Mouse (Mus musculus): ENCODE results near the gene Adam33. TPM values are rescaled to one million over a fixed set of nuclear protein-coding genes. Genes with fewer than 3 reads are reported as not detected.
"Not testable (repeated sequence)": the region's sequence is repeated elsewhere in the genome, so short reads cannot be mapped to it uniquely, and the experiment has no call there.

Gene Adam33
- total RNA-seq (2021) = 1 to 10 TPM; 1.1 to 3.0 TPM
- long read RNA-seq, experiment 1, partial matches to known transcripts = 0 of 1 reads
- long read RNA-seq, experiment 1, other reads (novel, unspliced or antisense) = 1 of 1 reads
- long read RNA-seq, experiment 2, partial matches to known transcripts = 0 of 3 reads
- long read RNA-seq, experiment 2, other reads (novel, unspliced or antisense) = 3 of 3 reads

DNA sequence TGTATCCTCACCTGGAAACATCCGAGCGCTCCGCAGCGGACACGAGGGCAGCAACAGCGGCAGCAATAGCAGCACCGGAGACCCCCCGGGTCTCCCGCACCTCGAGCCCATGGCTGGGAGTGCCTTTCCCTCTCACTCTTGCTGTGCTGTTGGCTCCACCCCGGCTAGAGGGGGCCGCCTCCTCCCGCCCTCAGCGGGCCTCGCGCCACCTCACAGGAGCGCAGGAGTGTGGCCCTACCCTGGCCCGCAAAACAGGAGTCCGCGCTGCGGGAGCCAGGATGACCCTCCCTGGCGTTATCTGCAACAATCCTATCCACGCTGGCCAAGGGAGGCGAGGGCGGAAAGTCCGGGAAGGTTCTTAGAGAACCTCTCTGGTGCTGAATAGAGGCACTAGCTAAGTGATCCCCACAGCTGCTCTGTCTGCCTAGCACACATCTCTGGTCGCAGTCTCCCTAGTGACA, at the start of gene Adam33:
Gene Adam33 (minus strand): TSS at position 411 of the 461 bp plus-strand sequence.
- intact Hi-C loops (cut with DNase I) = no loop called here
- peak; percentile 37 to 45 for DNase-seq

DNA sequence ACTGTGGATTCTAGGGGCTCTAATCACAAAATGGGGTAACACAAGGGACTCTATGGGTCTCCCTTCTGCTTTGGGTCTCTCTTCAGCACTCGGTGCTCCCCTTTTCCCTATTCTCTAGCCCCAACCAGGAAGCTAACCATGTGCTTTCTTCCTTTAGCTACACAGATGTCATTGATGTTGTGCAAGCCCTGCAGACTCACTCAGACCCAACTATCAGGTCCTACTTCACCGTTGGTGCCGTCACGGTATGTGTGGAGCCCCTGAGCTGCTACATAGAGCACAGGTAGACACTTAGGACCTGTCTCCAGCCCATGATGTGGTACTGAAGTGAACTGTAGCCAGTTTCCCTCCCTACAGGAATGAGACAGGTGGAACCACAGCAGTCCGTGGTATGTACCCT, 42.4 kb upstream of the Adam33 start:
- intact Hi-C loops (cut with DNase I) = no loop called here
- DNase-seq = no peak

DNA sequence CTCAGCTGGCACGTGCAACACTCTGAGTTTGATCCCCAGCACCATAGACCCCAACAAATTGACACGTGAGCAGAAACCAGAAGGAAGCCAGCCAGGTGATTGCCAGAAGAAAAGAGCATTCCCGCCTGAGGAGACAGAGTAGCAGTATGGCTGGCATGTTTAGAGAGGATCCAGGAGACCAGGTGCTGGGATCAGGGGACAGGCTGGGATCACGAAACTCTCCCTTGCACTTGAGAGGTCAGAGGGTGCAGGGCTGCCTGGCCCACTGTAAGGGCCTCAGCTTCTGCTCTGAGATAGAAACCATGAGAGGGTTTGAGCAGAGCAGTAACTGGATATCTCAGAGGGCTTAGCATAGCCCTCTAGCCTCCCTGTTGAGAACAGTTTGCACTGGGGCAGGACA, 41.4 kb upstream of the Adam33 start:
- intact Hi-C loops (cut with DNase I); DNase-seq: not testable (repeated sequence)

DNA sequence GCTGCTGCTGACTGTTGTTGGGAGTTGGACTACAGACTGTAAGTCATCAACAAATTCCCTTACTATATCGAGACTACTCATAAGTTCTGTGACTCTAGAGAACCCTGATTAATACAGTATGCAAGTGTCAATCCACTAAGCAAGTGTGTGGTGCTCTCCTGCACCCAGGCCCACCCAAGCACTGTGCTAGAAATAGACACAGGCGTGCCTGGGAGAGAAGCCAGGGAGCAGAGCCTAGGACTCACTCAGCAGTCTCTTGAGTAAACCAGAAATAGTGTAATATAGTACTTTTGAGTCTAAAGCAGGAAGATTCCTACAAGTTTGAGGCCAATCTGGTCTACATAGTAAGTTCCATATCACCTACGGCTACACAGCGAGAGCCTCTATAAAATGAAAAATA, 40.4 kb upstream of the Adam33 start:
- intact Hi-C loops (cut with DNase I) = no loop called here
- peak; percentile 40 to 61 for DNase-seq

DNA sequence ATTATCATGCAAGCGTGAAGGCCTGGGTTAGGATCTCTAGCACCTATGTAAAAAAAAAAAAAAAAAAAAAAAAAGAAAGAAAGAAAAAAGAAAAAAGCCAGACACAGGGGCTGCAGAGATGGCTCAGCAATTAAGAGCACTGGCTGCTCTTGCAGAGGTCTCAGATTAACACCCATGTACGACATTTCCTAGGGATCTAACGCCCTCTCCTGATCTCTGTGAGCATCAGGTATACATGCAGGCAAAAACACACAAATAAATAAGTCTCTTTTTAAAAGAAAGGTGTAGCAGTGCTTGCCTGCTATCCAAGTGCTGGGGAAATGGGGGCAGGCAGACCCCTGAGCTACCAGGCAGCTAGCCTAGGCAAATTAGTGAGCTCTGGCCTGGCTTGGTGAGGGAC, 37.9 kb upstream of the Adam33 start:
- intact Hi-C loops (cut with DNase I) = no loop called here
- no peak for DNase-seq

DNA sequence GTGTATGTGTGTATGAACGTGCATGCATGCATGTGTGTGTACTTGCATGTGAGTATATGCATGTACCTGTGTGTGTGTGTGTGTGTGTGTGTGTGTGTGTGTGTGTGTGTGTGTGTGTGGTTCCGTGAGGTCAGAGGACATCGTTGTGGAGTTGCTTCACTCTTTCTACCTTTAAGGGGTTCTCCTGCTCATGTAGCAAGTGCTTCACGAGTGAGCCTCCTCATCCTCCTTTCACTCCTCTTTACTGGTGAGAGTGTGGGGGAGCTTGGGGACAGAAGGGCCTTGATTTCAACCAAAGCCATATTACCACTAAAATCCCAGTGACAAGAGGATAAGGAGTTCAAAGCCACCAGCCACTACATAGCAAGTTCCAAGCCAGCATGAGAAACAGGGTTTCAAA, 33.5 kb upstream of the Adam33 start:
- intact Hi-C loops (cut with DNase I) = loop anchor here (2.0 kb wide), 1 partner anchor 320 kb away; no protein-coding TSS in a partner anchor

DNA sequence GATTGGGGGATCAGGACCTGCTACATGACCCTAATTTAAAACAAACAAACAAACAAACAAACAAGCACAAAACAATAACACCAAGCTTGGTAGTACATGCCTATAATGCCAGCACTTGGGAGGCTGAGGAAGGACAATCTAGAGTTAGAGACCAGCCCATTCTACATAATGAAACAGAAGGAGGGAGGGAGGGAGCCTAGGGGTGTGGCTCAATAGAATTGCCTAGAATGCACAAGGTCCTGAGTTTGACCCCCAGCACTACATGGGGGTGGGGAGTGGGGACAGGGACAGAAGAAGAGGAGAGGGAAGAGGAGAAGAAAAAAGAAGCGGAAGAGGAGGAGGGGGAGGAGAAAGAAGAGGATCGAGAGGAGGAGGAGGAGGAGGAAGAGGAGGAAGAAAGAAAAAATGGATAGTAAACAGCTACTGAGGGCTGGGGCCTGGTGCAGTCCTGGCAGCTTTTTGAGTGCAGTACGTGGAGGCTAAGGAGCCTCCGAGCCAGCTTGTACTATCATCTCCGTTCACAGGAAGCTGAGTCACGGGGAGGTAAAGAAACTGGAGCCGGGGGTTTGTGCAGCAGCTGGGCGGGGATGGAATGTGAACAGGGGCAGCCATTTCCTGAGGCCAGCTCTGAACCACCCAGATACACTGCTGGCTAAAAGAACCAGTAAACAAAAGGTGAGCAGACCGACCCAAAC, 32.6 kb upstream of the Adam33 start:
- intact Hi-C loops (cut with DNase I) = loop anchor here (2.0 kb wide), 1 partner anchor 321 kb away; no protein-coding TSS in a partner anchor
- peak; percentile 56 to 57 for DNase-seq

More for the DNA sequence above, 33.5 kb upstream of the Adam33 start:
- DNase-seq = no peak

DNA sequence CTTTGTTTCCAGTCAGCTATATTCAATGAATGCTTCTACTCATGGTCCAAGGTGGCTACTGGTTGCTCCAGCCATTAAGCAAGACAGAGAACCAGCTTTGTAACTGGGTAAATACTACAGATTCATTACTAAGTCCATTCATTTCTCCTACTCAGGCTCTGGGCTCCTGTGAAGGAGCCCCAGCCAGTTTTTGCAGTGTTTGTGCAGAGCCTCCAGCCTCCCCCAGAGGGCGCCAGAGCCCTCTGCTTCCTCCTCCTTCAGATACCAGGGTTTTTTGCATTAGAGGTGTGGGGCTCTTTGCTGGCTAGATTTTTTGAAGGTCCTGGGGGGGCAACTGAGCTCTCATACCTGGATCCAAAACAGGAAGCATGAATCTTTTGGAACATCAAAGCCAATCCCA, 31.2 kb upstream of the Adam33 start:
- intact Hi-C loops (cut with DNase I) = loop anchor here (1.0 to 2.0 kb wide), 4 partner anchors 48 to 159 kb away; partner anchors contain the start of gene 1700037H04Rik
- DNase-seq = peak; percentile 86

DNA sequence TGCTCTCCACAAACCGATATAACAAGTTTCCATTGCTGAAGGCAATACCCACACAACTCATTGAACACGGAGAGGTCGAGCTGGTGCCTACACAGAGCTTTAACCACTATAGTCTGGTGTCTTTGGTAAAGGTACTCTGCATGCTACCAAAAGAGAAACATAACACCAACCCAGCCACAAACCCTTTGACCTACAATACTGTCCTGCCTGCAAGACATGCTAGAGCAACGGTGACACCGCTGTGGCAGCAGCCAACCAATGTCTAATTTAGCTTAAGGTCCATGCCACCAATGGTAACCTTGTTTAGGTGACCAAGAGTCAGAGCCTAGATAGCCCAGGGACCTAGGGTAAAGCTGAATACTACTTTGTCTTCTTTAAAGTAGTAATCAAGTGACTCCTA, 30.0 kb upstream of the Adam33 start:
- peak; percentile 0 for DNase-seq
- intact Hi-C loops (cut with DNase I) = no loop called here

DNA sequence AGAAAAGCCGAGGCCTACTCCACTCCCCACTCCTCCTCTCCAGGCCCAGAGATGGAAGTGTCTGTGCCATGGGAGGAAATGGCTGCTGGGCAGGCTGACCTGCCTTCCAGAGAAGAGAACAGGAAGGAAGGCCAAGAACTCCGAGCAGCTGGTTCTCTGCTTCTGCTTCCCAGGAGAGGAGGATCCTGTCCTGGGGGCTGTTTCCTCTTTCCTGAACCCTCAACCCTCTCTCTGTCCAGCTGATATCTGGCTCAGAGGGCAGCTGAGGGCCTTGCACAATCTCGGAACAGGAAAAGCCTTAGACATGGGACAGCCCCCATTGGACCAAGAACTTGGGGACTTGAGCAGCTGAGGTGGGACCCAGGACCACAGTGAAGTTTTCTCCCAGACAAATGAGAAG, 27.2 kb upstream of the Adam33 start:
- DNase-seq = peak; percentile 25 to 36
- intact Hi-C loops (cut with DNase I) = loop anchor here (2.0 kb wide), 1 partner anchor 32 kb away; no protein-coding TSS in a partner anchor

DNA sequence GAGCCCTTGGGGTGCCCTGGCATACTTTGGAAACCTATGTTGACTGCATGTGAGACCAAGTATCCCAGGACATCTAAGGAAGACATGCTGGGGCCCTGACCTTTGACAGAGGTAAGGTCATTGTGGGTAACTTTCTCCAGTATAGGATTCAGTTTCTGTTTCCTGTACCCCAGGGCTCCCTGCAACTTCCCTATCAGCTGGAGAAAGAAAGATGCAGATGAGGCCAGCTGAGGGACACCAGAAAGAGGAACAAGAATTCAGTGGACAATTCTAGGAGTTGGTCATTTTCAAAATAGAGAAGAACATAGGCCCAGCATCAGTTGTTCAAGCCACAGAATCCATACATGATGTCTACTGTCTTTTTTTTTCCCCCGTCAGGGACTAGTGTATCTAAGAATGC, 26.0 kb upstream of the Adam33 start:
- intact Hi-C loops (cut with DNase I) = loop anchor here (2.0 kb wide), 1 partner anchor 31 kb away; no protein-coding TSS in a partner anchor

DNA sequence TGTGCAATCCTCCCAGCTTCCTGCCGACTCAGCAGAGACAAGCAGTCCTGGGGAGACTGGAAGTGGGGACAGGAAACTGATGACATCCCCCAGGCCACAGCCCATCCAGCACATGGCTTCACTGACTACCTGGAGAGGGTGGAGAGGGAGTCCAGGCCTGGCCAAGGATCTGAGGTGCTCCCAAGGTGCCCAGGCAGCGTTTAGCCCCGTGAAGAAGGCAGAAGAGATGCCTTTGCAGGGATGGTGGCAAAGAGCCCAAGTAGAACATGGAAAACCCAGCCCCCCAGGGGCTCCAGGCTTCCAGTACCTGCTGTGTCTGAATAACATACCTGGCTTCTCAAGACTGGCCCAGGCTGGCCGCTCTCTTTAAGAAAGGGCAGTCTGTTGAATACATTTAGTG, 25.0 kb upstream of the Adam33 start:
- intact Hi-C loops (cut with DNase I) = no loop called here
- DNase-seq = no peak

More for the DNA sequence above, 26.0 kb upstream of the Adam33 start:
- no peak for DNase-seq

DNA sequence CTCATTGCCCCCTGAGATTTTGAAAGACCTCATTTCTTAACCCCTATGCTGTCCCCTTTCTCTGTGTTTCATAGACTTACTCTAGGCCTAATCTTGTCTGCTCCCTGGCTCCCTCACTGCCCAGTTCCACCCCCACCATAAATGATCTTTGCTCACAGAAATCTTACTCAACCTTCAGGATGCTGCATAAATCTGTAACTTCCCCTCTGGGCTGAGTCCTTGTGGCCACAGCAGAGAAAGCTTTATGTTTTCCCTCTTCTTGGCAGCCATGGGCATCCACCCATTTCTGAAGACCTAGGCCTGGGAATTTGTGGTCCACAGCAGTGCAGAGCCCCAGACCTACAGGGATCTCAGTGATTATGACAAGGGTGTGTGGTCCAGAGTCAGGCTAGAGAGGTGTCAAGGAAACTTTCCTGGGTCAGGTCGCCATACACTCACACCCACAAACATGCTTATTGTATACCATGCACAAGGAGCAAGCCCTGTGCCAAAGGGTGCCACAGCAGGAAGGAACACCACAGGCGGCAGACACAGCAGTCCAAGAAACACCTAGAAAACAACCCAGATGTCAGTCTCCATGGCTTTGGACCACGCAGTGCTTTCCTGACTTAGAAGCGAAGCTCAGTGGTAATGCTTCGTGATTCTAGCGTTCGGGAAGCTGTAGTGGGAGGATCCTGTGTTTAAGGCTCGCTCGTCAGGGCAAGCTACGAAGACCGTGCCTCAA, 23.2 kb upstream of the Adam33 start, which contains the start of gene Siglec1:
Gene Siglec1 (minus strand): TSS at position 99 of the 724 bp plus-strand sequence.
- no peak for DNase-seq
- intact Hi-C loops (cut with DNase I) = no loop called here

DNA sequence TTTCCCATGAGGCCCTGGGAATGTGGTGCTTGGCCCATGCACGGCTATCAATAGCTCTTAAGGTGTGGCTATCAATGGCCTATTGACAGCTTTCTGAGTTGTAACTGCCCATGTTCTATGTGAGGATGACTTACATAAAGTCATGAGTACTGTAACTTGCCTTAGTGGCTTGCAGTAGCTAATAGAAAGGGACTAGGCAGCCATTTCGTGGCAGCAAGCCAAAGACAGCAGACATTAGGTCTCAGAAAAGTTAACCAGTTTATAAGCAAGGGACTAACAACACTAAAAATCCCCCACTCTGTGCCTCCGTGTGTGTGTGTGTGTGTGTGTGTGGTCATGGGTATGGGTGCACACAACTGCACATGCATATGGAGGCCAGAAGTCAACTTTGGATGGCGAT, 20.6 kb upstream of the Adam33 start:
- intact Hi-C loops (cut with DNase I) = no loop called here
- DNase-seq = no peak

DNA sequence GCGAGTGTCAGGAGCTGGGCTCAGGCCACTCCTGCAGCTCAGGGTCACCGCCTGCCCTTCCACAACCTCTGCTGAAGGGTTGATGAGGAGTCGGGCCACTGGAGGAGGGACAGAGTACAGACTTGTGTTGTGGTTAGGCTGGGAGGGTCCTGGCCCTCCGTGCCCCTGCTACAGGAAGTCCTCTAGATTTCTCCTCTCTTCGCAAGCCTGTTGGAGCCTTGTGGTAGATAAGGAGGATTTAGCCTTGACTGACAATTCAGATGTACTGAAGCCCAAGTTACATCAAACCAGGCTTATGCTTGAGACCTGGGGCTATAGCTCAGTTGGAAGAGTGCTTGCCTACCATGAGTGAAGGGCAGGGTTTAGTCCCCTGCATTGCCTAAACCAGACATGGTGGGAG, 16.9 kb upstream of the Adam33 start:
- no peak for DNase-seq
- intact Hi-C loops (cut with DNase I) = no loop called here

DNA sequence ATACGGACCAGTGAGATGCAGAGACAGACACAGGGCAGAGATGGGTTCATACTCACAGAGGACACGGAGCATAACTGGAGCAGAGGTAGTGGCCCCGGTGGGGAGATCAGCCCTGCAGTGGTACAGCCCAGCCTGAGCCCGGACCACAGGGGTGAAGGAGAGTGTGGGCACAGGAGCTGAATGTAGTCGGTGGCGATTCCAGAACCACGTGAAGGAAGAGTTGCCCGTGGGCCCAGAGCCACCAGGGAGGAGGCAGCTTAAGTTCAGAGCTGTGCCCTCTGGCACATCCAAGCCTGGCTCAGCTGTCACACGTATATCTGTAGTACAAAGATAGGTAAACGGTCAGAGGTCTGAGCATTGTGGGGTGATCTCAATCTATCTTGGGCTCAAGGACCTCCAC, 8.9 kb upstream of the Adam33 start:
- DNase-seq = no peak
- intact Hi-C loops (cut with DNase I) = no loop called here

DNA sequence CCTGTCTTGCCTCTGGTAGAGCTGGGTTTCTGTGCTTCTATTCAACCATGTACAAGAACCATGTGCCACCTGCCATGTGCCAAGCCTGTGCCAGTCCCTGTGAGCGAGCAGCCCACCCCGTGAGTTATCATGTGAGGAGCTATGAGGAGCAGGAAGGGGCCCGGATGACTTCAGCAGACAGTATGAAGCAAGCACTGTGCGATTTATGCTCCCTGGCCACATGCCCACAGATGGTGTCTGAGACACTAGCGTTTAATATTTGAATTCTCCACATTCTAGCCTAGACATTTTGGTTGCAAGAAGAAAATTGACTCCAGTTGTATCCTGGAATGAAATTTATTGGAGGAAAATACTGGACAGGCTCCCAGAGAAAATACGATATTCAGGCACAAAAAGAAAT, 3.9 kb upstream of the Adam33 start:
- intact Hi-C loops (cut with DNase I) = no loop called here
- DNase-seq = no peak

DNA sequence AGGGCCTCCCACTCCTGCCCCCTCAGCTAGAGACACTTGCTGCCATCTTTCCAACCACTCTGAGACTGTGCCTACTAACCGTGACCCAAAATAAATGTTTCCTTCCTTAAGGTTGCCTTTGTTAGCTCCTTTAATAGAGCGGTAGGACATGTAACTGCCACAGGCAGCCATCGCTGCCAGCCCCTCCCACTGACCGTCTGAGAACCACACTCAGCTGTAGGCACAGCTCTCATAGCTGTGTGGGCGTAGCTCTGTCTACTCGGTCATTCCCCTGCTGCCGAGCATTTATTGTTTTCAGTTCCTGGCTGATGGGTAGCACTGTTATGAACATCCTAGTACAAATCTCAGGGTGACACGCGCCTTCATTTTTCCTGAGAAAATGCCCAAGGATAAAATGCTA, 2.7 kb upstream of the Adam33 start:
- DNase-seq = no peak
- intact Hi-C loops (cut with DNase I) = no loop called here

DNA sequence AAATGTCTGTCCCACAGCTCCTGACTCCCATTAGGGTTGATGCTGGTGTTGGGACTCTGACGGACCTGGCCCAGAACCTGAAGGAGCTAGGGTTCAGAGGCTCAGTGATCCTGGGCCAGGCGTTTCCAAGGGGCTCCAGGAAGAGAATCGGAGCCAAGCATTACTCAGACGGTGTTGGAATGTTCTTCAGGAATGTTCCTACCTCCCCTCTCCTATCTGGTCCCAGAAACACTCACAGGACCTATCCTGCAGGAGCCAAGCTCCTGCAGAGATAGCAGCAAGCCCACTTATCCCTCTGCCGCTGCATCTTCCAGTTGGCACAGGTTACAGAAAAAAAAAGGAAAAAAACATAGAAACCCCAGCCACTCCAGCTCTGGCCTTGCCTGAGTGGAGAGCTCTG, 2.0 kb downstream of the Adam33 start:
- intact Hi-C loops (cut with DNase I) = no loop called here
- DNase-seq = no peak

DNA sequence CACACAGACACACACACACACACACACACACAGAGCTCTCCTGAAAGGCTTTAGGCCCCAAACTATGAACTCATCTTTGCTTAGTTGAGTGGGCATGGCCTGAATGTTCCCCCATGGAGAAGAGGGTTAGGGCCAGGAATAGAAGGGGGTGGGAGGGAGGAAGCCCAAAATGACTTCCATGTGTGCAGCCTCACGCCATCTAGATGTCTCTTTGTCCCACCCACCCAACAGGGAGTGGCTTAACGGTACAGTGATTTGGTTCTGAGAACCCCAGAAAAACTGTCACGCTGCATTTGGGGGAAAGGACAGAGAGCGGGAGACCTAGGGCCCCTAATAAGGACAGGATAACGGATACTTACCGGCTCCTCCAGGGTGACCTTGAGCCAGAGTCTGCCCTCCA, 2.8 kb downstream of the Adam33 start:
- DNase-seq = no peak
- intact Hi-C loops (cut with DNase I) = no loop called here

All from heart, postnatal 14 days (tissue).